Mouse (Mus musculus) left cerebral cortex, postnatal 36 days (tissue): ENCODE measurements at regions not wholly inside any gene's neighbourhood (a gene's known extent, or its start where the extent isn't known, plus 50 kb on each side); places are given as distances from the start of the nearest gene placed in this dataset.
"Not testable (repeated sequence)": the region's sequence is repeated elsewhere in the genome, so short reads cannot be mapped to it uniquely, and the experiment has no call there.

ENCODE experiments used
- DNase-seq, 2 experiments: peaks; one replicate each; pipeline ENCODE4 v3.0.0; 2021 to 2022; ENCODE audit warnings: low spot score in 2 of 2, mixed read lengths in 1 of 2
- intact Hi-C: fragments of 180-260 bp; cut with DNase I; formaldehyde crosslinking; loops from one replicate; pipeline ENCODE4 v1.15.1; 2025

- peak; percentile 4 to 6 for DNase-seq
- intact Hi-C loops, result no loop called here
These were observed 454.7 kb upstream of the Slc5a7 start for GRCm38 (mm10) chr17:54753396-54753994.

GRCm38 (mm10) chr17:54752917-54753316 is 454.1 kb upstream of the Slc5a7 start:
- intact Hi-C loops, result no loop called here
- DNase-seq, result no peak

- intact Hi-C loops, result no loop called here
- DNase-seq, result peak in 1 of 2 experiments; percentile 3
These were observed 437.0 kb upstream of the Slc5a7 start for GRCm38 (mm10) chr17:54735836-54736235.

GRCm38 (mm10) chr17:54727660-54728059 is 428.8 kb upstream of the Slc5a7 start:
- intact Hi-C loops, result no loop called here
- no peak for DNase-seq

GRCm38 (mm10) chr17:54726693-54727092 is 427.9 kb upstream of the Slc5a7 start:
- intact Hi-C loops, result no loop called here
- DNase-seq, result no peak

- DNase-seq, result no peak
- intact Hi-C loops, result no loop called here
These were observed 414.2 kb upstream of the Slc5a7 start for GRCm38 (mm10) chr17:54713026-54713425.

GRCm38 (mm10) chr17:54707811-54708210 is 409.0 kb upstream of the Slc5a7 start:
- intact Hi-C loops, DNase-seq: not testable (repeated sequence)

GRCm38 (mm10) chr17:54701346-54702108 is 402.7 kb upstream of the Slc5a7 start:
- intact Hi-C loops, result no loop called here
- DNase-seq, result no peak

GRCm38 (mm10) chr17:54694637-54695036 is 395.8 kb upstream of the Slc5a7 start:
- DNase-seq, result no peak
- intact Hi-C loops, result no loop called here

- intact Hi-C loops, result no loop called here
- no peak for DNase-seq
These were observed 386.6 kb upstream of the Slc5a7 start for GRCm38 (mm10) chr17:54685143-54686040.

GRCm38 (mm10) chr17:54678111-54678510 is 379.3 kb upstream of the Slc5a7 start:
- no peak for DNase-seq
- intact Hi-C loops, result no loop called here

GRCm38 (mm10) chr17:54669499-54669898 is 370.7 kb upstream of the Slc5a7 start:
- intact Hi-C loops, result loop anchor here (5.0 to 10.0 kb wide), 2 partner anchors 413 to 805 kb away; no protein-coding TSS in a partner anchor
- no peak for DNase-seq

- intact Hi-C loops, result loop anchor here (10.0 kb wide), 1 partner anchor 812 kb away; no protein-coding TSS in a partner anchor
- no peak for DNase-seq
These were observed 363.9 kb upstream of the Slc5a7 start for GRCm38 (mm10) chr17:54662558-54663245.

- DNase-seq, result no peak
- intact Hi-C loops, result no loop called here
These were observed 357.7 kb upstream of the Slc5a7 start for GRCm38 (mm10) chr17:54656553-54656952.
